1 mouse cellular context compared by ENCODE assay signal in genomic region chr13:8995159-8995989, GRCm38 (mm10).
TF ChIP-seq lines count a peak whose summit lies in the region.

No protein-coding gene starts in this region.

TF ChIP-seq in MEL, 35 proteins besides CTCF, POLR2A, EP300 and RAD21 (continued from another document):
- TF ChIP-seq MEF2A (IDR thresholded peaks at IDR 0.05; ENCODE audit: extremely low read depth, insufficient replicate concordance, low read depth, low read length, poor library complexity, severe bottlenecking) (no peak), JUND (IDR thresholded peaks at IDR 0.05; ENCODE audit: low read depth, low read length) (no peak), GABPA (IDR thresholded peaks at IDR 0.05; ENCODE audit: low read depth, low read length) (no peak), KAT2A (conservative IDR thresholded peaks at IDR 0.05; ENCODE audit: low read depth, low read length) (no peak), MYB (IDR thresholded peaks at IDR 0.05; ENCODE audit: low read depth, low read length) (no peak), MAX (IDR thresholded peaks at IDR 0.05; ENCODE audit: low read length) (no peak), RCOR1 (IDR thresholded peaks at IDR 0.05; ENCODE audit: low read depth, low read length) (no peak), MAZ (IDR thresholded peaks at IDR 0.05; ENCODE audit: low read depth, low read length) (no peak), TBP (IDR thresholded peaks at IDR 0.05; ENCODE audit: low read depth, low read length) (0 out of 2 replicates have a peak, but pooled peaks have one; percentile 25), NELFE (IDR thresholded peaks at IDR 0.05; ENCODE audit: low read depth, low read length) (no peak)
